Mouse (Mus musculus): ENCODE measurements at regions not wholly inside any gene's neighbourhood (a gene's known extent, or its start where the extent isn't known, plus 50 kb on each side); places are given as distances from the start of the nearest gene placed in this dataset.

GRCm38 (mm10) chr16:93204601-93205000, 378.7 kb upstream of the Runx1 start:
- Histone ChIP-seq H3K4me3 (ENCODE audit: inconsistent target) (no peak overlapping the region), H3K79me2 (ENCODE audit: inconsistent target) (no peaks in the 10 kb centered on the region), H3K27ac (no peak overlapping the region), H3K36me3 (ENCODE audit: inconsistent target) (no peaks in the 10 kb centered on the region)
- 42% methylated on average over 4 of the region's 4 CpGs for WGBS (ENCODE audit: missing documents)

GRCm38 (mm10) chr16:93202591-93202990, 376.6 kb upstream of the Runx1 start:
- Histone ChIP-seq H3K27ac (no peak overlapping the region), H3K4me3 (ENCODE audit: inconsistent target) (no peak overlapping the region), H3K36me3 (ENCODE audit: inconsistent target) (no peaks in the 10 kb centered on the region)

GRCm38 (mm10) chr16:93197300-93197699, 371.4 kb upstream of the Runx1 start:
- 86% methylated on average over 8 of the region's 8 CpGs for WGBS (ENCODE audit: missing documents)
- H3K36me3 ChIP-seq (ENCODE audit: inconsistent target), result no peaks in the 10 kb centered on the region
- H3K79me2 ChIP-seq (ENCODE audit: inconsistent target), result no peaks in the 10 kb centered on the region
- H3K4me3 ChIP-seq (ENCODE audit: inconsistent target), result no peak overlapping the region
- no peak overlapping the region for H3K27ac ChIP-seq

More at GRCm38 (mm10) chr16:93202591-93202990, 376.6 kb upstream of the Runx1 start:
- no peaks in the 10 kb centered on the region for H3K79me2 ChIP-seq (ENCODE audit: inconsistent target)

GRCm38 (mm10) chr16:93193921-93194481, 368.1 kb upstream of the Runx1 start:
- Histone ChIP-seq H3K36me3 (ENCODE audit: inconsistent target) (no peaks in the 10 kb centered on the region), H3K27ac (no peak overlapping the region), H3K4me3 (ENCODE audit: inconsistent target) (no peak overlapping the region), H3K79me2 (ENCODE audit: inconsistent target) (no peaks in the 10 kb centered on the region)
- 81% methylated on average over 7 of the region's 7 CpGs for WGBS (ENCODE audit: missing documents)

- Histone ChIP-seq H3K4me3 (ENCODE audit: inconsistent target) (no peak overlapping the region), H3K36me3 (ENCODE audit: inconsistent target) (no peaks in the 10 kb centered on the region), H3K79me2 (ENCODE audit: inconsistent target) (no peaks in the 10 kb centered on the region), H3K27ac (no peak overlapping the region)
- WGBS (ENCODE audit: missing documents), result 64% methylated on average over 6 of the region's 6 CpGs
Measured at GRCm38 (mm10) chr16:93193263-93193662, 367.3 kb upstream of the Runx1 start.

GRCm38 (mm10) chr16:93192651-93193173, 366.8 kb upstream of the Runx1 start:
- WGBS (ENCODE audit: missing documents), result 8% methylated on average over 9 of the region's 9 CpGs
- Histone ChIP-seq H3K36me3 (ENCODE audit: inconsistent target) (no peaks in the 10 kb centered on the region), H3K27ac (no peak overlapping the region)

GRCm38 (mm10) chr16:93191174-93191573, 365.2 kb upstream of the Runx1 start:
- no peaks in the 10 kb centered on the region for H3K79me2 ChIP-seq (ENCODE audit: inconsistent target)
- H3K4me3 ChIP-seq (ENCODE audit: inconsistent target), result no peak overlapping the region
- no peaks in the 10 kb centered on the region for H3K36me3 ChIP-seq (ENCODE audit: inconsistent target)
- no peak overlapping the region for H3K27ac ChIP-seq
- WGBS (ENCODE audit: missing documents), result 29% methylated on average over 5 of the region's 5 CpGs

More at GRCm38 (mm10) chr16:93192651-93193173, 366.8 kb upstream of the Runx1 start:
- no peaks in the 10 kb centered on the region for H3K79me2 ChIP-seq (ENCODE audit: inconsistent target)
- no peak overlapping the region for H3K4me3 ChIP-seq (ENCODE audit: inconsistent target)

GRCm38 (mm10) chr16:93190301-93190700, 364.4 kb upstream of the Runx1 start:
- H3K4me3 ChIP-seq (ENCODE audit: inconsistent target), result no peak overlapping the region
- 94% methylated on average over 3 of the region's 3 CpGs for WGBS (ENCODE audit: missing documents)

GRCm38 (mm10) chr16:93189875-93190274, 363.9 kb upstream of the Runx1 start:
- no peak overlapping the region for H3K27ac ChIP-seq
- no peaks in the 10 kb centered on the region for H3K36me3 ChIP-seq (ENCODE audit: inconsistent target)
- no peaks in the 10 kb centered on the region for H3K79me2 ChIP-seq (ENCODE audit: inconsistent target)
- no peak overlapping the region for H3K4me3 ChIP-seq (ENCODE audit: inconsistent target)
- WGBS (ENCODE audit: missing documents), result 73% methylated on average over 3 of the region's 3 CpGs

More at GRCm38 (mm10) chr16:93190301-93190700, 364.4 kb upstream of the Runx1 start:
- no peaks in the 10 kb centered on the region for H3K36me3 ChIP-seq (ENCODE audit: inconsistent target)
- no peaks in the 10 kb centered on the region for H3K79me2 ChIP-seq (ENCODE audit: inconsistent target)
- no peak overlapping the region for H3K27ac ChIP-seq

GRCm38 (mm10) chr16:93189412-93189811, 363.5 kb upstream of the Runx1 start:
- Histone ChIP-seq H3K27ac (no peak overlapping the region), H3K79me2 (ENCODE audit: inconsistent target) (no peaks in the 10 kb centered on the region), H3K4me3 (ENCODE audit: inconsistent target) (no peak overlapping the region), H3K36me3 (ENCODE audit: inconsistent target) (no peaks in the 10 kb centered on the region)
- 66% methylated on average over 5 of the region's 5 CpGs for WGBS (ENCODE audit: missing documents)

GRCm38 (mm10) chr16:93186554-93186953, 360.6 kb upstream of the Runx1 start:
- WGBS (ENCODE audit: missing documents), result 97% methylated on average over 4 of the region's 4 CpGs
- Histone ChIP-seq H3K27ac (no peak overlapping the region), H3K36me3 (ENCODE audit: inconsistent target) (no peaks in the 10 kb centered on the region), H3K79me2 (ENCODE audit: inconsistent target) (no peaks in the 10 kb centered on the region), H3K4me3 (ENCODE audit: inconsistent target) (no peak overlapping the region)

GRCm38 (mm10) chr16:93182656-93183055, 356.7 kb upstream of the Runx1 start:
- no peaks in the 10 kb centered on the region for H3K36me3 ChIP-seq (ENCODE audit: inconsistent target)
- H3K4me3 ChIP-seq (ENCODE audit: inconsistent target), result no peak overlapping the region
- no peaks in the 10 kb centered on the region for H3K79me2 ChIP-seq (ENCODE audit: inconsistent target)
- H3K27ac ChIP-seq, result no peak overlapping the region
- 92% methylated on average over 3 of the region's 3 CpGs for WGBS (ENCODE audit: missing documents)

GRCm38 (mm10) chr16:93181497-93181896, 355.5 kb upstream of the Runx1 start:
- Histone ChIP-seq H3K4me3 (ENCODE audit: inconsistent target) (no peak overlapping the region), H3K79me2 (ENCODE audit: inconsistent target) (no peaks in the 10 kb centered on the region), H3K36me3 (ENCODE audit: inconsistent target) (no peaks in the 10 kb centered on the region), H3K27ac (no peak overlapping the region)
- WGBS (ENCODE audit: missing documents), result 93% methylated on average over 8 of the region's 8 CpGs

- H3K4me3 ChIP-seq (ENCODE audit: inconsistent target), result no peak overlapping the region
- no peaks in the 10 kb centered on the region for H3K79me2 ChIP-seq (ENCODE audit: inconsistent target)
- H3K27ac ChIP-seq, result no peak overlapping the region
- WGBS (ENCODE audit: missing documents), result 38% methylated on average over 5 of the region's 5 CpGs
- no peaks in the 10 kb centered on the region for H3K36me3 ChIP-seq (ENCODE audit: inconsistent target)
Measured at GRCm38 (mm10) chr16:93180213-93180612, 354.3 kb upstream of the Runx1 start.

- WGBS (ENCODE audit: missing documents), result 95% methylated on average over 3 of the region's 3 CpGs
- H3K36me3 ChIP-seq (ENCODE audit: inconsistent target), result no peaks in the 10 kb centered on the region
- no peak overlapping the region for H3K4me3 ChIP-seq (ENCODE audit: inconsistent target)
- no peak overlapping the region for H3K27ac ChIP-seq
- no peaks in the 10 kb centered on the region for H3K79me2 ChIP-seq (ENCODE audit: inconsistent target)
Measured at GRCm38 (mm10) chr16:93166667-93167066, 340.7 kb upstream of the Runx1 start.
